Mouse (Mus musculus) hindbrain, embryonic 13.5 days (tissue): ENCODE results near the gene Ndufs2. TPM values are rescaled to one million over a fixed set of nuclear protein-coding genes. Genes with fewer than 3 reads are reported as not detected.

Experiments
- ATAC-seq: fragments of 200-750 bp; cut with Nextera tagmentation; 2 replicates; pipeline ENCODE4 v1.8.0; 2017; ENCODE audit warnings: moderate TSS enrichment; ENCODE audit not compliant: low FRiP score
- H3K27ac ChIP-seq: fragments of 300-500 bp; sonication (generic); 2 replicates; pipeline ENCODE4 v1.5.1; 2015; ENCODE audit warnings: inconsistent platforms, mild to moderate bottlenecking, moderate library complexity
- H3K27me3 ChIP-seq: fragments of 300-500 bp; sonication (generic); 2 replicates; pipeline ENCODE4 v1.6.1; 2015; ENCODE audit warnings: mild to moderate bottlenecking, inconsistent platforms
- H3K36me3 ChIP-seq: fragments of 300-500 bp; sonication (generic); 2 replicates; pipeline ENCODE4 v1.6.1; 2015; ENCODE audit warnings: mild to moderate bottlenecking, inconsistent platforms
- H3K4me1 ChIP-seq: fragments of 300-500 bp; sonication (generic); replicated peaks from 2 replicates; pipeline ENCODE4 v1.6.1; 2015; ENCODE audit warnings: inconsistent platforms
- H3K4me2 ChIP-seq: fragments of 300-500 bp; sonication (generic); 2 replicates; pipeline ENCODE4 v1.6.1; 2015; ENCODE audit warnings: inconsistent platforms, mild to moderate bottlenecking, moderate library complexity
- H3K4me3 ChIP-seq: fragments of 300-500 bp; sonication (generic); 2 replicates; pipeline ENCODE4 v1.5.1; 2015; ENCODE audit warnings: mild to moderate bottlenecking, inconsistent platforms
- H3K9ac ChIP-seq: fragments of 300-500 bp; sonication (generic); 2 replicates; pipeline ENCODE4 v1.6.1; 2015; ENCODE audit warnings: mild to moderate bottlenecking, inconsistent platforms
- H3K9me3 ChIP-seq: fragments of 300-500 bp; sonication (generic); 2 replicates; pipeline ENCODE4 v1.6.1; 2016; ENCODE audit warnings: inconsistent platforms
- WGBS: fragments of 180-500 bp; shearing (Covaris S2); methylation state at CpG from one replicate; pipeline ENCODE4 v1.1.7; 2015; 5-methylcytosine and 5-hydroxymethylcytosine counted together
- polyA plus RNA-seq: library from polyadenylated mRNA; unstranded; fragments of >200 nt; fragmentation: Nextera tagmentation; extraction: Ambion mirVana; gene quantifications from 2 replicates; pipeline ENCODE4 v1.2.1, GENCODE M21; 2015

Ndufs2 gene
- polyA plus RNA-seq, 1 experiment from 2014 or later = 222 TPM

DNA sequence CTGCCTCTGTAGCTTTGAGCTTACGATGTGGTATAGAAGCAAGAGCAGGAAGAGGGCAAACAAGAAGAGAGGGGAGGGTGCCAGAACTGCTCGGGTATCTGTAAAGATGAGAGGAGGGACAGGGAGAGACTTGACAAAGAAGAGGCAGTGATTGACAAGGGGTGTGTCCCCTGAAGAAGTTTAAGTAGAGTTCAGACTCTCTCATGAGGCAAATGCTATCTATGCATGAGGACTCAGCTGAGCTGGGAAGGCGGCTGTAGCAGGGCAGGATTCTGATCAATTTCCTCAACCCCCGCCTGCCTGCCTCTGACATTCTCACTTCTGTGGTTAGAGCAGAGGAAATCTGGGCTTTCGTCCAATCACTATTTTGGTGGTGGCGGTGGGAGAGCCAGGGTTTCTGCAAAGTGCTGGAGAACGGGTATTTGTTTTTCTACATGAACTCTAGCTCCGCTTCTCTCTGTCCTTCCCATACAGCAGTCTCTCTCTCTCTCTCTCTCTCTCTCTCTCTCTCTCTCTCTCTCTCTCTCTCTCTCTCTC is 11.5 kb upstream of the Ndufs2 start:
- H3K9ac ChIP-seq = peak overlapping the region; percentile 64
- peak; percentile 70 for ATAC-seq
- H3K9me3 ChIP-seq = no peaks in the 10 kb centered on the region
- peaks cover 16% of the 10 kb centered on the region for H3K4me1 ChIP-seq
- peak overlapping the region; percentile 83 for H3K27ac ChIP-seq
- peak overlapping the region; percentile 28 for H3K4me3 ChIP-seq
- H3K27me3 ChIP-seq = peaks cover 3% of the 10 kb centered on the region; the same call in 1 of the 2 replicates
- H3K4me2 ChIP-seq = peak overlapping the region; percentile 54
- WGBS = 5% methylated on average over 8 of the region's 8 CpGs
- H3K36me3 ChIP-seq = 0 out of 2 replicates have a peak, but pooled peaks cover 3% of the 10 kb centered on the region

GRCm38 (mm10) chr1:171260316-171260715 is 9.1 kb upstream of the Ndufs2 start:
- no peak for ATAC-seq
- peaks cover 16% of the 10 kb centered on the region for H3K4me1 ChIP-seq
- H3K4me3 ChIP-seq = no peak overlapping the region
- no peak overlapping the region for H3K9ac ChIP-seq
- WGBS = 75% methylated on average over 3 of the region's 3 CpGs
- no peak overlapping the region for H3K27ac ChIP-seq
- no peak overlapping the region for H3K4me2 ChIP-seq
- peaks cover 3% of the 10 kb centered on the region; the same call in 1 of the 2 replicates for H3K27me3 ChIP-seq
- H3K9me3 ChIP-seq = no peaks in the 10 kb centered on the region
- H3K36me3 ChIP-seq = 0 out of 2 replicates have a peak, but pooled peaks cover 3% of the 10 kb centered on the region

DNA sequence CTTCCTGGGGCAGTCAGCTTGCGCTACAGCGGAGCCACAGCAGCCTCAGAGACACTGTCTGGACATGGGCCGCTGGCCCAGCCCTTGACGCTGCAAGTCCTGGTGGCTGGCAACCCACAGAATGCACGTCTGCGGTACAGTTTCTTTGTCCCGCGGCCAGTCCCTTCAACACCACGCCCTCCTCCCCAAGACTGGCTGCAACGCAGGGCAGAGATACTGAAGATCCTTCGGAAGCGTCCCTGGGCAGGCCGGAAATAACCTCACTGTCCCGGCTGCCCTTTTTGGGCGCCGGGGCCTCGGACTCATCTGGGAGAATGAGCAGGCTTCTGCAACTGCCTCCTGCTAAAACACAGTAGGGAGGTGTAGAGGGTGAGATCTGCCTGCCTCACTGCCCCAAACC is 7.7 kb upstream of the Ndufs2 start:
- WGBS = 83% methylated on average over 17 of the region's 17 CpGs
- Histone ChIP-seq H3K9me3 (no peaks in the 10 kb centered on the region), H3K4me3 (no peak overlapping the region), H3K36me3 (0 out of 2 replicates have a peak, but pooled peaks cover 3% of the 10 kb centered on the region), H3K27ac (no peak overlapping the region), H3K9ac (0 out of 2 replicates have a peak overlapping the region, but pooled peaks have one; percentile 8), H3K27me3 (peaks cover 3% of the 10 kb centered on the region; the same call in 1 of the 2 replicates), H3K4me1 (peaks cover 16% of the 10 kb centered on the region), H3K4me2 (no peak overlapping the region)
- no peak for ATAC-seq

- 84% methylated on average over 9 of the region's 9 CpGs for WGBS
Measured at GRCm38 (mm10) chr1:171257781-171258180, 6.6 kb upstream of the Ndufs2 start.

DNA sequence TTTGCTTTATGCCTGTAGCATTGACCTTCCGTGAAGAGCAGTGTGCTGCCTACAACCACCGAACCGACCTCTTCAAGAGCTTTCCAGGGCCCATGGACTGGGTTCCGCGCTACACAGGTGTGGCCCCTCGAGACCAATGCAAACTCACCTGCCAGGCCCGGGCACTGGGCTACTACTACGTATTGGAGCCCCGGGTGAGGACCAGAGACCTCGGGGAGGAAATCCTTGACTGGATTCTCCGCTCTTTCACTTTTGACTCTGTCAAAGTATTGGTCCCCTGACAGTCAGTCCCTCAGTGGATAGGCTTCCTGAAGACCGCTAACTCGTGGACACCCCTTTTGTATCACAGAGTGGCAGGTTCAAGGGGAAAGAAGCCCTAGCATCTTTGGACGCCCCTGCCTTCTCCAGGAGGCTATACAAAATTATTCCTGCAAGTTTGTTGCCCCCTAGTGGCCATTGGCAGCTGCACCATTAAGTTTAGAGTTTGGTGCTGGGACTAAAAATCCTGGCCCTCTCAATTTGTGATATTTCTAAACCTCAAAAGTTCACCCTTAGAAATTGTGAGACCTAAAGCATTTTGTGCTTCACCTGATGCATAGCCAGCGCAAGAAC is 5.9 kb upstream of the Ndufs2 start:
- WGBS = 72% methylated on average over 15 of the region's 15 CpGs
- Histone ChIP-seq H3K36me3 (0 out of 2 replicates have a peak, but pooled peaks cover 3% of the 10 kb centered on the region), H3K9ac (no peak overlapping the region), H3K27me3 (peaks cover 3% of the 10 kb centered on the region; the same call in 1 of the 2 replicates), H3K9me3 (no peaks in the 10 kb centered on the region), H3K4me1 (peaks cover 9% of the 10 kb centered on the region), H3K27ac (no peak overlapping the region), H3K4me3 (no peak overlapping the region), H3K4me2 (no peak overlapping the region)
- no peak for ATAC-seq

More at GRCm38 (mm10) chr1:171257781-171258180, 6.6 kb upstream of the Ndufs2 start:
- ATAC-seq = no peak
- Histone ChIP-seq H3K9ac (no peak overlapping the region), H3K27me3 (peaks cover 3% of the 10 kb centered on the region; the same call in 1 of the 2 replicates), H3K4me3 (no peak overlapping the region), H3K9me3 (no peaks in the 10 kb centered on the region), H3K36me3 (0 out of 2 replicates have a peak, but pooled peaks cover 3% of the 10 kb centered on the region), H3K27ac (no peak overlapping the region), H3K4me1 (peaks cover 9% of the 10 kb centered on the region), H3K4me2 (no peak overlapping the region)

DNA sequence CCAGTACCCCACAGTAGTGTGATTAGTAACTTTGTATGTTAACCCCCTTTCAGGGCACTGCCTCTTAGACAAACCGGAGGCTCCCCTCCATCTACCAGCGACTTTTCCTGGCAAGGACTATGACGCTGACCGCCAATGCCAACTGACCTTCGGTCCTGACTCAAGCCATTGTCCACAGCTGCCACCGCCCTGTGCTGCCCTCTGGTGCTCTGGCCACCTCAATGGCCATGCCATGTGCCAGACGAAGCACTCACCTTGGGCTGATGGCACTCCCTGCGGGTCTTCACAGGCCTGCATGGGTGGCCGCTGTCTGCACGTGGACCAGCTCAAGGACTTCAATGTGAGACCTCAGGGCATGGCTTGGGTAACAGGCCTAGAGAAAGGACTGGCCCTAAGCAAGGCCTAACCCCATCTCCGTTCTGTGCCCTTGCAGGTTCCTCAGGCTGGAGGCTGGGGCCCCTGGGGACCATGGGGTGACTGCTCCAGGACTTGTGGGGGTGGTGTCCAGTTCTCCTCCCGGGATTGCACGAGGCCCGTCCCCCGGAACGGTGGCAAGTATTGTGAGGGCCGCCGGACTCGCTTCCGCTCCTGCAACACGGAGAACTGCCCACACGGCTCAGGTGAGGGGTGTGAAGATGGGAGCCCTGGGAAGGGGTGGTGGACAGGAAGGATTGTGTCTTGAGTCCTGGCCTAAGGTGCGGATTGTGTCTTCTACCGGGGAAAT is 5.1 kb upstream of the Ndufs2 start:
- no peak for ATAC-seq
- Histone ChIP-seq H3K4me1 (peaks cover 16% of the 10 kb centered on the region), H3K27ac (no peak overlapping the region), H3K9me3 (no peaks in the 10 kb centered on the region), H3K4me3 (no peak overlapping the region), H3K27me3 (peaks cover 3% of the 10 kb centered on the region; the same call in 1 of the 2 replicates), H3K9ac (no peak overlapping the region), H3K36me3 (0 out of 2 replicates have a peak, but pooled peaks cover 3% of the 10 kb centered on the region), H3K4me2 (no peak overlapping the region)
- WGBS = 91% methylated on average over 24 of the region's 24 CpGs

DNA sequence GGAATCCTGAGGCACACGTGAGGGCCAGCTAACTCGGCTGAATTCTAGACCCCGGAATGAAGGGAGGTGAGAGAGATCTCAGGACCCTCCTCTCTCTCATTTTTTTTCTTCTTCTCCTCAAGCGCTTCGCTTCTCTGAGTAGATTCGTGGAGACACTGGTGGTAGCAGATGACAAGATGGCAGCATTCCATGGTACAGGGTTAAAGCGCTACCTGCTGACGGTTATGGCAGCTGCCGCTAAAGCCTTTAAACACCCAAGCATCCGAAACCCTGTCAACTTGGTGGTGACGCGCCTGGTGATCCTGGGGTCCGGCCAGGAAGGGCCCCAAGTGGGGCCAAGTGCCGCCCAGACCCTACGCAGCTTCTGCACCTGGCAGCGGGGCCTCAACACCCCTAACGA is 1.2 kb upstream of the Ndufs2 start:
- Histone ChIP-seq H3K9me3 (no peaks in the 10 kb centered on the region), H3K27me3 (no peaks in the 10 kb centered on the region), H3K4me1 (peaks cover 47% of the 10 kb centered on the region), H3K4me3 (peak overlapping the region; percentile 5; the same call in 1 of the 2 replicates), H3K27ac (peak overlapping the region; percentile 58; the same call in 1 of the 2 replicates), H3K9ac (peak overlapping the region; percentile 29; the same call in 1 of the 2 replicates), H3K36me3 (no peaks in the 10 kb centered on the region), H3K4me2 (peak overlapping the region; percentile 52)
- WGBS = 50% methylated on average over 17 of the region's 17 CpGs
- no peak for ATAC-seq

GRCm38 (mm10) chr1:171251594-171252324 is 571 bp upstream of the Ndufs2 start:
- peak overlapping the region; percentile 52 for H3K4me2 ChIP-seq
- no peaks in the 10 kb centered on the region for H3K27me3 ChIP-seq
- H3K4me1 ChIP-seq = peaks cover 49% of the 10 kb centered on the region
- ATAC-seq = no peak
- H3K9ac ChIP-seq = peak overlapping the region; percentile 65; the same call in 1 of the 2 replicates
- H3K36me3 ChIP-seq = no peaks in the 10 kb centered on the region
- no peaks in the 10 kb centered on the region for H3K9me3 ChIP-seq
- WGBS = 4% methylated on average over 13 of the region's 13 CpGs
- peak overlapping the region; percentile 58 for H3K27ac ChIP-seq
- H3K4me3 ChIP-seq = peak overlapping the region; percentile 31

DNA sequence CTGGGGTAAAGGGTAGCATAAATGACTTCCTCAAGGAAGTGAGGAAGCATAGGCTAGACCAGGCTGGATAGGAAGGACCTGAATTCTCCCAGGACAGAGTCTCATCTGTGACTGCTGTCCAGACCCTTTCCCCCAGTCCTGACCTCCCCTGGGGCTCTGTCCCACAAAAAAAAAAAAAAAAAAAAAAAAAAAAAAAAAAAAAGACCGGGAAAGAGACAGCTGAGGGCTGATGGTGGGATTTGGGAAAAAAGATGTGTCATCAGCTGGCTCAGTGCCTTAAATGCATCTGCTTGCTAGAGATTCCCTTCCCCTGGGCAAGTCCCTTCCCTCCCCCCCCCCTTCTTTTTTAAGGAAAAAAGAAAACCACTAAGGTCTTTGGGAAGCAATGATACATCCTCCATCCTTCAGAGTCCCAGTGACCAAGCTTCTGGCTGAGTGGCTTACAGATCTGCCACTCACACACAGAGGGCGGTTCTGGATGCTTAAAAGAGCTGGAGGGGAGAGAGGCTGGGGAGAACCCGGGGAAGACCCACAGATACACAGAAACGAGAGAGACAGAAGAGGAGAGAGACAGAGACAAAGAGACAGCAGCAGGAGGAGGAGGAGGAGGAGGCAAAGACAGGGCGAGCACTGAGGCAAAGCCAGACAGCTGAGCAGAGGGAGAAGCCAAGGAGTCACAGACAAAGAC is 1.1 kb downstream of the Ndufs2 start, which contains the start of gene Adamts4:
Gene Adamts4, plus strand, starts transcription at position 509 of the 688 bp plus-strand sequence.
- Histone ChIP-seq H3K4me1 (peaks cover 61% of the 10 kb centered on the region), H3K9ac (peak within 1 kb of the TSS; percentile 65), H3K4me3 (peak within 1 kb of the TSS; percentile 31), H3K36me3 (peaks cover 3% of the 10 kb centered on the region; the same call in 1 of the 2 replicates), H3K9me3 (no peaks in the 10 kb centered on the region), H3K27ac (peak within 1 kb of the TSS; percentile 60), H3K4me2 (peak within 1 kb of the TSS; percentile 52), H3K27me3 (no peaks in the 10 kb centered on the region)
- no peak for ATAC-seq
- WGBS = 7% methylated on average over 5 of the region's 5 CpGs

- H3K36me3 ChIP-seq = peaks cover 11% of the 10 kb centered on the region
- no peaks in the 10 kb centered on the region for H3K9me3 ChIP-seq
- H3K4me1 ChIP-seq = peaks cover 63% of the 10 kb centered on the region
- no peak overlapping the region for H3K4me3 ChIP-seq
- peak overlapping the region; percentile 81 for H3K27ac ChIP-seq
- H3K4me2 ChIP-seq = no peak overlapping the region
- no peak overlapping the region for H3K9ac ChIP-seq
- no peaks in the 10 kb centered on the region for H3K27me3 ChIP-seq
- 33% methylated on average over 3 of the region's 3 CpGs for WGBS
- ATAC-seq = no peak
Measured at GRCm38 (mm10) chr1:171248386-171249226, 2.6 kb downstream of the Ndufs2 start.
